Mouse (Mus musculus) limb, embryonic 15.5 days (tissue): ENCODE results near the gene Vmn1r70. TPM values are rescaled to one million over a fixed set of nuclear protein-coding genes. Genes with fewer than 3 reads are reported as not detected.

Experiments
- ATAC-seq: fragments of 200-750 bp; cut with Nextera tagmentation; 2 replicates; pipeline ENCODE4 v1.8.0; 2017; ENCODE audit warnings: low read depth, moderate TSS enrichment; ENCODE audit not compliant: insufficient number of reproducible peaks, low FRiP score, low TSS enrichment
- H3K27ac ChIP-seq: fragments of 300-500 bp; sonication (generic); 2 replicates; pipeline ENCODE4 v1.5.1; 2015; ENCODE audit warnings: moderate library complexity, mild to moderate bottlenecking, inconsistent platforms
- H3K27me3 ChIP-seq: fragments of 300-500 bp; sonication (generic); 2 replicates; pipeline ENCODE4 v1.6.1; 2015; ENCODE audit warnings: inconsistent platforms
- H3K36me3 ChIP-seq: fragments of 300-500 bp; sonication (generic); 2 replicates; pipeline ENCODE4 v1.6.1; 2015; ENCODE audit warnings: inconsistent platforms
- H3K4me1 ChIP-seq: fragments of 300-500 bp; sonication (generic); 2 replicates; pipeline ENCODE4 v1.6.1; 2015; ENCODE audit warnings: inconsistent platforms
- H3K4me2 ChIP-seq: fragments of 300-500 bp; sonication (generic); 2 replicates; pipeline ENCODE4 v1.6.1; 2015; ENCODE audit warnings: mild to moderate bottlenecking, inconsistent platforms
- H3K4me3 ChIP-seq: fragments of 300-500 bp; sonication (generic); 2 replicates; pipeline ENCODE4 v1.5.1; 2015; ENCODE audit warnings: mild to moderate bottlenecking, inconsistent platforms
- H3K9ac ChIP-seq: fragments of 300-500 bp; sonication (generic); 2 replicates; pipeline ENCODE4 v1.6.1; 2015; ENCODE audit warnings: inconsistent platforms
- H3K9me3 ChIP-seq: fragments of 300-500 bp; sonication (generic); 2 replicates; pipeline ENCODE4 v1.6.1; 2016; ENCODE audit warnings: inconsistent platforms
- WGBS: fragments of 180-500 bp; shearing (Covaris S2); methylation state at CpG from one replicate; pipeline ENCODE4 v1.1.7; 2015; 5-methylcytosine and 5-hydroxymethylcytosine counted together
- polyA plus RNA-seq: library from polyadenylated mRNA; unstranded; fragments of >200 nt; fragmentation: Nextera tagmentation; extraction: Ambion mirVana; gene quantifications from 2 replicates; pipeline ENCODE4 v1.2.1, GENCODE M21; 2015

Gene Vmn1r70
- polyA plus RNA-seq: not detected in 2 replicates

- no peak for ATAC-seq
- 65% methylated on average over 1 of the region's 1 CpGs for WGBS
- Histone ChIP-seq H3K27ac (no peak within 1 kb of the TSS), H3K9ac (no peak within 1 kb of the TSS), H3K4me1 (no peaks in the 10 kb centered on the region), H3K4me3 (no peak within 1 kb of the TSS), H3K4me2 (no peak within 1 kb of the TSS), H3K9me3 (no peaks in the 10 kb centered on the region), H3K27me3 (no peaks in the 10 kb centered on the region), H3K36me3 (no peaks in the 10 kb centered on the region)
Measured at GRCm38 (mm10) chr7:10631232-10631631, at the start of gene Vmn1r70. Vmn1r70 (plus strand) TSS chr7:10631532.

GRCm38 (mm10) chr7:10613559-10613958 lies 17.8 kb upstream of the Vmn1r70 start, which contains the start of gene Vmn1r69:
Vmn1r69 (minus strand) TSS chr7:10613659.
- H3K27me3 ChIP-seq: no peaks in the 10 kb centered on the region
- no peaks in the 10 kb centered on the region for H3K4me1 ChIP-seq
- H3K4me2 ChIP-seq: no peak within 1 kb of the TSS
- H3K4me3 ChIP-seq: no peak within 1 kb of the TSS
- no peak for ATAC-seq
- H3K27ac ChIP-seq: no peak within 1 kb of the TSS
- H3K36me3 ChIP-seq: no peaks in the 10 kb centered on the region
- H3K9ac ChIP-seq: no peak within 1 kb of the TSS
- no peaks in the 10 kb centered on the region for H3K9me3 ChIP-seq

Other genes starting within 250 kb of the Vmn1r70 start
- gene Vmn1r67, start 188.2 kb upstream of the Vmn1r70 start, polyA plus RNA-seq: not detected in 2 replicates
- 8.9 and 10.9 TPM in 2 replicates for gene Zik1, start 136.1 kb upstream of the Vmn1r70 start, polyA plus RNA-seq
- gene Vmn1r68, start 73.0 kb upstream of the Vmn1r70 start, polyA plus RNA-seq: not detected in 2 replicates
- gene Vmn1r69, start 17.9 kb upstream of the Vmn1r70 start, polyA plus RNA-seq: not detected in 2 replicates
- gene Nlrp4b, start 56.3 kb downstream of the Vmn1r70 start, polyA plus RNA-seq: not detected in 2 replicates
- gene Vmn1r71, start 122.8 kb downstream of the Vmn1r70 start, polyA plus RNA-seq: not detected in 2 replicates